Mouse (Mus musculus): ENCODE results near the gene Hsph1. TPM values are rescaled to one million over a fixed set of nuclear protein-coding genes. Genes with fewer than 3 reads are reported as not detected.

Hsph1 gene
- total RNA-seq (2023) = 189 TPM

DNA sequence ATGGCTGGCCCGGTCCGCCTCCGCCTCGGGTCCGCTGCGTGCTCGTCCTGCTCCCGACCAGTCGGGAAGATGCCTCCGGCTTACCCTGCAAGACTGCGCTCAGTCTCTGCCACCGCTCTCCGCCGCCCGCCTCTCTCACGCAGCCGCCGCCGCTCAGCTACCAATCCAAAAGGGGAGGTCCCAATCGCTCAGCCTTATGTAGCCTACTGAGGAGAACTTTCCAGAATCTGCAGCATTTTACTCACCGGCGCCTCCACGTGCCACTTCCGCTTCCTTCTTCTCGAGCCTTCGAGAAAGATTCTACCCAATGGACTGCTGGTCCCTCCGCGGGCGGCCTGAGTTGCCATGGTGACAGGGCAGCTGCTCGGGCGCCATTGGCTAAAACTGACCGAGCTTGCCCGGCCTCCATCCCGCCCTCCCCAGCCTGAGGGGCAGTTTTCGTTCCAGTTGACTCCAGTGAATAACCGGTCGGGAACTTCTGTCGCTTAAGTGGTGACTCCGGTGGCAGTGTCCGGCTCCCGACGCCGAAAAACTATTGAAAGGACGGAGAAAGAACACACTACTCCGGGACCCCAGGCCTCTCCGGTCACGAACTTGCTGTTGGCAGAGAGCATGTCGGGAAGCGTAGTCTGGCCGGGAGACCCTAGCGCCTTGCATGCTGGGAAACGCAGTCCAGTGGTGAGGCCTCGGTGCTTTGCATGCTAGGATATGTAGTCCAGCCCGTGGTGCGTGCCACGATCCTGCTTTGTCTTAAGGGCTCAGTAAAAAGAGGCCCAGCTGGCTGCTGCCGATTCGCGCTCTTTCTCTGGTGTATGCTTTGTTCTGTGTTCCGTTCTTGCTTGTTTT is at the start of gene Hsph1:
Gene Hsph1, minus strand, starts transcription at position 302 of the 846 bp plus-strand sequence.

DNA sequence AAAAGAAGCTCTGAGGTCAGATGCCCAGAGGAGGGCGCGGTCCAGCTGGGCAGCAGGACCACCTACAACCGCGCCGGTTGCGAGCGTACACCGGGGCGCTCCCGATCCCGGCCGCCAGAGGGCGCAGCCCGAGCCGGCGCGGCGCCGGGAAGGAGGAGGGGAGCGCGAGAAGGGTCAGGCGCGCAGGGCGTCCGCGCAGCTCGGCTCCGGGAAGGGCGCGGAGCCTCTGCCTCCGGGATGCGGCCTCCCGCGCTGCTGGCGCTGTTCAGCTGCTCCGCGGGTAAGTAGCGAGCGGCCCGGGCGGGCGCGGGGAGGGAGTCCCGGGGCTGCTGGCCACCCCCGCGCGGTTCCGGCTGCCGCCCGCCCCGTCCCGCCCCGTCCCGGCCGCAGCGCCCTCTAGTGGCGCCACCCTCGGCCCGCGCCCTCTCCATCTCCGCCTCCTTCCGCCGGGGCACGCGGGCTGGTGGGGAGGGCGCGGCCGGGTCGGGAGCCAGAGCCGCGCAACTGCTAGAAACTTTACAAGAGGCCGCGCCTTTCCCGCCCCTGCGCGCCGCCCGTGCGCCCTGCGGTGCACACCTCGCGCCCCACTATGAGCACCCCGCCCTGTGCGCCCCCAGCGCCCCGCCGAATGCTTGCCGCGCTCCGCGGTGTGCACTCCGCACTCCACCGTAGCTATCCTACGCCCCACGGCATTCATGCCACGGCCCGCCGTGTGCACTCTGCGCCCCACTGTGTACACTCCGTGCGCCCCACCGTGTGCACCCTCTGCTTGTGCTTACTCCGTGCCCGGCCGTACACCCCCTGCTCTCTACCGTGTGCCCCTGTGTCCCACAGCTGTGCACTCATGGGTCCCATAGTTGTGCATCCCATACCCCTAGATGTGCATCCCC is 42.2 kb upstream of the Hsph1 start, which contains the start of gene B3glct:
Gene B3glct, plus strand, starts transcription at position 131 of the 890 bp plus-strand sequence.

Other genes starting within 250 kb of the Hsph1 start
- not detected for gene Medag, start 224.6 kb downstream of the Hsph1 start, total RNA-seq (2023)
- 1.6 TPM for gene Tex26, start 196.7 kb downstream of the Hsph1 start, total RNA-seq (2023)
- not detected for gene Wdr95, start 107.7 kb downstream of the Hsph1 start, total RNA-seq (2023)
- 4.3 TPM for gene B3glct, start 41.9 kb upstream of the Hsph1 start, total RNA-seq (2023)

Data from CD4-positive naive resting alpha-beta T cell, adult 76 days (primary cell).